Mouse (Mus musculus): ENCODE results near the gene Limch1. TPM values are rescaled to one million over a fixed set of nuclear protein-coding genes. Genes with fewer than 3 reads are reported as not detected.

Limch1 gene
- polyA plus RNA-seq, 2 experiments = 0.54 to 1.2 TPM

- Histone ChIP-seq H3K27ac (no peak overlapping the region), H3K4me1 (replicated peaks; ENCODE audit: control insufficient read depth in 2 of 2, insufficient read depth in 2 of 2, low read length in 1 of 2) (no peaks in the 10 kb centered on the region), H3K27me3 (ENCODE audit: control insufficient read depth, insufficient read depth, low read length) (no peaks in the 10 kb centered on the region), H3K36me3 (replicated peaks; ENCODE audit: control insufficient read depth, insufficient read depth, low read depth) (no peaks in the 10 kb centered on the region), H3K9me3 (ENCODE audit: control insufficient read depth, low read length) (no peaks in the 10 kb centered on the region), H3K4me3 (ENCODE audit: insufficient read depth in 1 of 2, low read depth in 2 of 2, low read length in 2 of 2) (no peak overlapping the region), H3K9ac (replicated peaks) (no peak overlapping the region), H3K4me2 (ENCODE audit: low read depth) (no peak overlapping the region)
- no peak for TF ChIP-seq EP300 (IDR thresholded peaks at IDR 0.05; ENCODE audit: low read depth)
- TF ChIP-seq CTCF (IDR thresholded peaks at IDR 0.05; ENCODE audit: low read depth) = no peak
- no peak for DNase-seq (ENCODE audit: low read depth in 3 of 3, low spot score in 3 of 3)
- 67% methylated on average over 6 of the region's 6 CpGs for WGBS (ENCODE audit: insufficient replicate concordance)
- ATAC-seq (ENCODE audit: insufficient read depth) = no peak
Observed at GRCm38 (mm10) chr5:66872681-66873080, 127.1 kb downstream of the Limch1 start.

GRCm38 (mm10) chr5:66876018-66876805 is 130.6 kb downstream of the Limch1 start:
- H3K4me2 ChIP-seq (ENCODE audit: low read depth) = no peak overlapping the region
- 47% methylated on average over 10 of the region's 10 CpGs for WGBS (ENCODE audit: insufficient replicate concordance)
- H3K4me3 ChIP-seq (ENCODE audit: insufficient read depth in 1 of 2, low read depth in 2 of 2, low read length in 2 of 2) = no peak overlapping the region
- H3K36me3 ChIP-seq (replicated peaks; ENCODE audit: control insufficient read depth, insufficient read depth, low read depth) = no peaks in the 10 kb centered on the region
- H3K9me3 ChIP-seq (ENCODE audit: control insufficient read depth, low read length) = no peaks in the 10 kb centered on the region
- DNase-seq (ENCODE audit: low read depth in 3 of 3, low spot score in 3 of 3) (no peak), ATAC-seq (ENCODE audit: insufficient read depth) (no peak)
- no peak overlapping the region for H3K27ac ChIP-seq
- TF ChIP-seq EP300 (IDR thresholded peaks at IDR 0.05; ENCODE audit: low read depth) = no peak
- no peak for TF ChIP-seq CTCF (IDR thresholded peaks at IDR 0.05; ENCODE audit: low read depth)
- no peak overlapping the region for H3K9ac ChIP-seq (replicated peaks)
- no peaks in the 10 kb centered on the region for H3K4me1 ChIP-seq (replicated peaks; ENCODE audit: control insufficient read depth in 2 of 2, insufficient read depth in 2 of 2, low read length in 1 of 2)
- H3K27me3 ChIP-seq (ENCODE audit: control insufficient read depth, insufficient read depth, low read length) = no peaks in the 10 kb centered on the region

- Histone ChIP-seq H3K9ac (replicated peaks) (no peak overlapping the region), H3K4me3 (ENCODE audit: insufficient read depth in 1 of 2, low read depth in 2 of 2, low read length in 2 of 2) (no peak overlapping the region), H3K27me3 (ENCODE audit: control insufficient read depth, insufficient read depth, low read length) (no peaks in the 10 kb centered on the region), H3K27ac (no peak overlapping the region), H3K9me3 (ENCODE audit: control insufficient read depth, low read length) (no peaks in the 10 kb centered on the region), H3K36me3 (replicated peaks; ENCODE audit: control insufficient read depth, insufficient read depth, low read depth) (no peaks in the 10 kb centered on the region), H3K4me1 (replicated peaks; ENCODE audit: control insufficient read depth in 2 of 2, insufficient read depth in 2 of 2, low read length in 1 of 2) (0 out of 4 replicates have a peak, but pooled peaks cover 0 to 2% of the 10 kb centered on the region in 2 experiments), H3K4me2 (ENCODE audit: low read depth) (no peak overlapping the region)
- ATAC-seq (ENCODE audit: insufficient read depth) (no peak), DNase-seq (ENCODE audit: low read depth in 3 of 3, low spot score in 3 of 3) (no peak)
- WGBS (ENCODE audit: insufficient replicate concordance) = 58% methylated on average over 5 of the region's 5 CpGs
- TF ChIP-seq CTCF (IDR thresholded peaks at IDR 0.05; ENCODE audit: low read depth) (no peak), EP300 (IDR thresholded peaks at IDR 0.05; ENCODE audit: low read depth) (no peak)
Observed at GRCm38 (mm10) chr5:66877066-66877465, 131.4 kb downstream of the Limch1 start.

- no peak for TF ChIP-seq EP300 (IDR thresholded peaks at IDR 0.05; ENCODE audit: low read depth)
- TF ChIP-seq CTCF (IDR thresholded peaks at IDR 0.05; ENCODE audit: low read depth) = no peak
- Histone ChIP-seq H3K9me3 (ENCODE audit: control insufficient read depth, low read length) (no peaks in the 10 kb centered on the region), H3K4me1 (replicated peaks; ENCODE audit: control insufficient read depth in 2 of 2, insufficient read depth in 2 of 2, low read length in 1 of 2) (0 out of 4 replicates have a peak, but pooled peaks cover 0 to 3% of the 10 kb centered on the region in 2 experiments), H3K4me3 (ENCODE audit: insufficient read depth in 1 of 2, low read depth in 2 of 2, low read length in 2 of 2) (no peak overlapping the region), H3K27me3 (ENCODE audit: control insufficient read depth, insufficient read depth, low read length) (no peaks in the 10 kb centered on the region), H3K9ac (replicated peaks) (no peak overlapping the region), H3K36me3 (replicated peaks; ENCODE audit: control insufficient read depth, insufficient read depth, low read depth) (no peaks in the 10 kb centered on the region), H3K27ac (no peak overlapping the region), H3K4me2 (ENCODE audit: low read depth) (no peak overlapping the region)
- no peak for ATAC-seq (ENCODE audit: insufficient read depth)
- 45% methylated on average over 3 of the region's 3 CpGs for WGBS (ENCODE audit: insufficient replicate concordance)
- DNase-seq (ENCODE audit: low read depth in 3 of 3, low spot score in 3 of 3) = no peak
Observed at GRCm38 (mm10) chr5:66881901-66882341, 136.3 kb downstream of the Limch1 start.

- TF ChIP-seq CTCF (IDR thresholded peaks at IDR 0.05; ENCODE audit: low read depth) = no peak
- TF ChIP-seq EP300 (IDR thresholded peaks at IDR 0.05; ENCODE audit: low read depth) = no peak
- no peak for ATAC-seq (ENCODE audit: insufficient read depth)
Observed at GRCm38 (mm10) chr5:66882718-66883117, 137.1 kb downstream of the Limch1 start.

More at GRCm38 (mm10) chr5:66882718-66883117, 137.1 kb downstream of the Limch1 start:
- Histone ChIP-seq H3K9me3 (ENCODE audit: control insufficient read depth, low read length) (no peaks in the 10 kb centered on the region), H3K4me2 (ENCODE audit: low read depth) (no peak overlapping the region), H3K4me1 (replicated peaks; ENCODE audit: control insufficient read depth in 2 of 2, insufficient read depth in 2 of 2, low read length in 1 of 2) (0 out of 4 replicates have a peak, but pooled peaks cover 0 to 3% of the 10 kb centered on the region in 2 experiments), H3K9ac (replicated peaks) (no peak overlapping the region), H3K27ac (no peak overlapping the region), H3K36me3 (replicated peaks; ENCODE audit: control insufficient read depth, insufficient read depth, low read depth) (no peaks in the 10 kb centered on the region), H3K4me3 (ENCODE audit: insufficient read depth in 1 of 2, low read depth in 2 of 2, low read length in 2 of 2) (no peak overlapping the region), H3K27me3 (ENCODE audit: control insufficient read depth, insufficient read depth, low read length) (no peaks in the 10 kb centered on the region)
- WGBS (ENCODE audit: insufficient replicate concordance) = 73% methylated on average over 13 of the region's 13 CpGs
- DNase-seq (ENCODE audit: low read depth in 3 of 3, low spot score in 3 of 3) = no peak

All from liver, embryonic 14.5 days (tissue).